ENCODE assay signal across 8 mouse cellular contexts in genomic region chr8:70791975-70792691, GRCm38 (mm10). TPM values are rescaled to one million over a fixed set of nuclear protein-coding genes. Genes with fewer than 3 reads are reported as not detected.
DNase-seq lines count a peak whose midpoint lies in the region; ATAC-seq and TF ChIP-seq lines count a peak whose summit lies in the region.

No protein-coding gene starts in this region.

- H3K9me3 ChIP-seq in embryonic facial prominence, embryonic 15.5 days (replicated peaks): no peaks in the 10 kb centered on the region
- H3K9me3 ChIP-seq in heart, embryonic 10.5 days: no peaks in the 10 kb centered on the region
- no peaks in the 10 kb centered on the region for H3K9me3 ChIP-seq in kidney, embryonic 15.5 days (replicated peaks)

- peaks cover 7% of the 10 kb centered on the region for H3K4me1 ChIP-seq in bone marrow, adult 2 months (ENCODE audit: control insufficient read depth, insufficient read depth, low read length)
- peaks cover 56% of the 10 kb centered on the region for H3K4me1 ChIP-seq in embryonic facial prominence, embryonic 15.5 days
- H3K4me1 ChIP-seq in heart, embryonic 10.5 days: peaks cover 63% of the 10 kb centered on the region
- peaks cover 64% of the 10 kb centered on the region for H3K4me1 ChIP-seq in kidney, embryonic 15.5 days

- peak; percentile 82 for ATAC-seq in embryonic facial prominence, embryonic 15.5 days (ENCODE audit: insufficient number of reproducible peaks, low FRiP score, low TSS enrichment, low read depth)
- ATAC-seq in kidney, embryonic 15.5 days (replicated peaks; ENCODE audit: low FRiP score): peak; percentile 82
- peak; percentile 60 for ATAC-seq in monocyte, adult 5-6 weeks (replicated peaks; ENCODE audit: insufficient number of reproducible peaks, low FRiP score, low TSS enrichment, poor library complexity, severe bottlenecking)

- H3K4me3 ChIP-seq in bone marrow, adult 2 months (replicated peaks; ENCODE audit: control insufficient read depth, low read depth, low read length): peak overlapping the region; percentile 82
- H3K4me3 ChIP-seq in embryonic facial prominence, embryonic 15.5 days (replicated peaks): peak overlapping the region; percentile 66
- H3K4me3 ChIP-seq in heart, embryonic 10.5 days: peak overlapping the region; percentile 77
- H3K4me3 ChIP-seq in kidney, embryonic 15.5 days (replicated peaks): peak overlapping the region; percentile 73

- H3K36me3 ChIP-seq in embryonic facial prominence, embryonic 15.5 days: peaks cover 19% of the 10 kb centered on the region
- 0 out of 2 replicates have a peak, but pooled peaks cover 2% of the 10 kb centered on the region for H3K36me3 ChIP-seq in heart, embryonic 10.5 days
- H3K36me3 ChIP-seq in kidney, embryonic 15.5 days: peaks cover 23% of the 10 kb centered on the region

- peak; percentile 97 for DNase-seq in 416B (ENCODE audit: low read depth)
- DNase-seq in heart, embryonic 10.5 days (ENCODE audit: low spot score): peak; percentile 98
- DNase-seq in liver: peak; percentile 96
- peak; percentile 97 to 99 for DNase-seq in spleen, postnatal 4 days (ENCODE audit: low spot score in 2 of 2)

- TF ChIP-seq POLR2A in bone marrow, adult 2 months (IDR thresholded peaks at IDR 0.05; ENCODE audit: borderline replicate concordance, control insufficient read depth, low read depth, low read length): peak; percentile 64; the same call in 1 of the 2 replicates

- peak overlapping the region; percentile 92 for H3K4me2 ChIP-seq in embryonic facial prominence, embryonic 15.5 days (replicated peaks)
- peak overlapping the region; percentile 88 for H3K4me2 ChIP-seq in kidney, embryonic 15.5 days

- H3K27me3 ChIP-seq in embryonic facial prominence, embryonic 15.5 days: no peaks in the 10 kb centered on the region
- H3K27me3 ChIP-seq in heart, embryonic 10.5 days (ENCODE audit: insufficient read depth, poor library complexity, severe bottlenecking): peaks cover 61% of the 10 kb centered on the region
- 0 out of 2 replicates have a peak, but pooled peaks cover 14% of the 10 kb centered on the region for H3K27me3 ChIP-seq in kidney, embryonic 15.5 days

- WGBS in bone marrow, adult 2 months: under 1% methylated on average over 58 of the region's 58 CpGs
- WGBS in embryonic facial prominence, embryonic 15.5 days: 3% methylated on average over 58 of the region's 58 CpGs
- 5% methylated on average over 58 of the region's 58 CpGs for WGBS in heart, embryonic 10.5 days
- 5% methylated on average over 58 of the region's 58 CpGs for WGBS in kidney, embryonic 15.5 days

- H3K27ac ChIP-seq in bone marrow, adult 2 months (ENCODE audit: control insufficient read depth, insufficient read depth, low read depth, low read length, poor library complexity): peak overlapping the region; percentile 78
- H3K27ac ChIP-seq in embryonic facial prominence, embryonic 15.5 days (replicated peaks): peak overlapping the region; percentile 85
- peak overlapping the region; percentile 92 for H3K27ac ChIP-seq in heart, embryonic 10.5 days
- peak overlapping the region; percentile 92 for H3K27ac ChIP-seq in kidney, embryonic 15.5 days

- TF ChIP-seq CTCF in bone marrow, adult 2 months (IDR thresholded peaks at IDR 0.05; ENCODE audit: control insufficient read depth, insufficient read depth, low read length): no peak

- H3K9ac ChIP-seq in embryonic facial prominence, embryonic 15.5 days: peak overlapping the region; percentile 90
- peak overlapping the region; percentile 87 for H3K9ac ChIP-seq in kidney, embryonic 15.5 days

RNA-seq across cellular contexts. Expression of gene Mast3, which starts 12.7 kb away (rescaled TPM):
- 20.5 and 70.7 TPM in 2 replicates for polyA plus RNA-seq in bone marrow, adult 2 months (2011; ENCODE audit: insufficient read depth, insufficient read length, low replicate concordance, missing spikeins)
- 19.1 and 20.2 TPM in 2 replicates for polyA plus RNA-seq in embryonic facial prominence, embryonic 15.5 days (2015; fragmentation: Nextera tagmentation; extraction: Ambion mirVana)
- polyA plus RNA-seq in heart, embryonic 10.5 days (2016; fragmentation: Nextera tagmentation; extraction: Ambion mirVana): 7.9 and 9.3 TPM in 2 replicates
- polyA plus RNA-seq in kidney, embryonic 15.5 days (2015; fragmentation: Nextera tagmentation; extraction: Ambion mirVana): 12.9 and 18.1 TPM in 2 replicates
- total RNA-seq in monocyte, adult 5-6 weeks (2017): 9.6 to 28.2 TPM (median 11.6 TPM) in 3 replicates

RNA-seq across cellular contexts. Expression of gene Pik3r2, which starts 15.6 kb away (rescaled TPM):
- 12.8 and 19.5 TPM in 2 replicates for polyA plus RNA-seq in bone marrow, adult 2 months (2011; ENCODE audit: insufficient read depth, insufficient read length, low replicate concordance, missing spikeins)
- polyA plus RNA-seq in embryonic facial prominence, embryonic 15.5 days (2015; fragmentation: Nextera tagmentation; extraction: Ambion mirVana): 92.5 and 94.3 TPM in 2 replicates
- polyA plus RNA-seq in heart, embryonic 10.5 days (2016; fragmentation: Nextera tagmentation; extraction: Ambion mirVana): 40.6 and 43.5 TPM in 2 replicates
- 58.0 and 66.9 TPM in 2 replicates for polyA plus RNA-seq in kidney, embryonic 15.5 days (2015; fragmentation: Nextera tagmentation; extraction: Ambion mirVana)
- 5.5 to 12.7 TPM (median 10.3 TPM) in 3 replicates for total RNA-seq in monocyte, adult 5-6 weeks (2017)

RNA-seq across cellular contexts. Expression of gene Il12rb1, which starts 16.1 kb away (rescaled TPM):
- 0.36 and 1.9 TPM in 2 replicates for polyA plus RNA-seq in bone marrow, adult 2 months (2011; ENCODE audit: insufficient read depth, insufficient read length, low replicate concordance, missing spikeins)
- polyA plus RNA-seq in embryonic facial prominence, embryonic 15.5 days (2015; fragmentation: Nextera tagmentation; extraction: Ambion mirVana): 0.26 and 0.28 TPM in 2 replicates
- polyA plus RNA-seq in heart, embryonic 10.5 days (2016; fragmentation: Nextera tagmentation; extraction: Ambion mirVana): 0.12 TPM in 1 of 2 replicates, not detected in the other
- polyA plus RNA-seq in kidney, embryonic 15.5 days (2015; fragmentation: Nextera tagmentation; extraction: Ambion mirVana): 0.09 and 0.12 TPM in 2 replicates
- total RNA-seq in monocyte, adult 5-6 weeks (2017): 2.7 to 11.0 TPM (median 7.9 TPM) in 3 replicates

RNA-seq across cellular contexts. Expression of gene Mpv17l2, which starts 31.4 kb away (rescaled TPM):
- polyA plus RNA-seq in bone marrow, adult 2 months (2011; ENCODE audit: insufficient read depth, insufficient read length, low replicate concordance, missing spikeins): 15.1 and 28.2 TPM in 2 replicates
- 41.7 and 42.3 TPM in 2 replicates for polyA plus RNA-seq in embryonic facial prominence, embryonic 15.5 days (2015; fragmentation: Nextera tagmentation; extraction: Ambion mirVana)
- 39.0 and 44.6 TPM in 2 replicates for polyA plus RNA-seq in heart, embryonic 10.5 days (2016; fragmentation: Nextera tagmentation; extraction: Ambion mirVana)
- polyA plus RNA-seq in kidney, embryonic 15.5 days (2015; fragmentation: Nextera tagmentation; extraction: Ambion mirVana): 46.1 and 48.1 TPM in 2 replicates
- total RNA-seq in monocyte, adult 5-6 weeks (2017): 2.0 to 11.3 TPM (median 4.8 TPM) in 3 replicates

RNA-seq across cellular contexts. Expression of gene Rab3a, which starts 37.7 kb away (rescaled TPM):
- 9.7 and 13.3 TPM in 2 replicates for polyA plus RNA-seq in bone marrow, adult 2 months (2011; ENCODE audit: insufficient read depth, insufficient read length, low replicate concordance, missing spikeins)
- 22.7 and 28.6 TPM in 2 replicates for polyA plus RNA-seq in embryonic facial prominence, embryonic 15.5 days (2015; fragmentation: Nextera tagmentation; extraction: Ambion mirVana)
- 11.2 and 14.2 TPM in 2 replicates for polyA plus RNA-seq in heart, embryonic 10.5 days (2016; fragmentation: Nextera tagmentation; extraction: Ambion mirVana)
- polyA plus RNA-seq in kidney, embryonic 15.5 days (2015; fragmentation: Nextera tagmentation; extraction: Ambion mirVana): 15.5 and 18.6 TPM in 2 replicates
- 0.85 to 5.4 TPM (median 2.5 TPM) in 3 replicates for total RNA-seq in monocyte, adult 5-6 weeks (2017)

Comparison
In these comparisons a context has a peak if more than half of its experiments do, and no peak if none do; other contexts are left out.
1. Peak in every context shown above with its lines: DNase-seq, ATAC-seq, H3K4me3 ChIP-seq and H3K27ac ChIP-seq.